Mouse (Mus musculus): ENCODE data around the gene Mdm4. TPM values are rescaled to one million over a fixed set of nuclear protein-coding genes. Genes with fewer than 3 reads are reported as not detected.

Mdm4 gene
- polyA plus RNA-seq (2012; fragmentation: generic; extraction: Trizol): 7.4 TPM
- long read RNA-seq, experiment 1, full-length matches to known transcripts: 2 of 8 reads
- long read RNA-seq, experiment 1, partial matches to known transcripts: 0 of 8 reads
- long read RNA-seq, experiment 1, other reads (novel, unspliced or antisense): 6 of 8 reads
- long read RNA-seq, experiment 2, full-length matches to known transcripts: 18 of 36 reads
- long read RNA-seq, experiment 2, partial matches to known transcripts: 0 of 36 reads
- long read RNA-seq, experiment 2, other reads (novel, unspliced or antisense): 18 of 36 reads

DNA sequence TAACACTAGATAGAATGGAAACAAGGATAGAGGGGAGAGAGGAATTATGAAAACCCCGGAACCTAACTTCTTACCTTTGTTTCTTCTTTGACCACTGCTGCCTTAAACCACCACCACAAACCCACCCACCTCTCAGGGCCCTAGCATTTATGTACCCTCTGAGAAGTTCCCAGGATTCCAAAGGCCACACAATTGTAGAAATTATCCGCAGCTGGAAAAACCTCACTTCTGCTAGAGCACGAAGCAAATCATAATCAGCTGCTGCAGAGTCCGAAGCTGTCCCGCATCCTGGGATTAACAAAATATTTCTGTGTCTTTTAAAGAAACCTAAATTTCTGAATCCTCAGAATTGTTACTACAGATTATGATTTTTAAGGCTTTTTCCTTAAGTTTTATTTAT, at the start of gene Mdm4:
Gene Mdm4 (minus strand): TSS at position 101 of the 400 bp plus-strand sequence.
- no peaks in the 10 kb centered on the region for H3K27me3 ChIP-seq (ENCODE audit: control insufficient read depth, insufficient read depth, insufficient read length)
- TF ChIP-seq USF1 (IDR thresholded peaks at IDR 0.05; ENCODE audit: low read depth): no peak
- no peak for TF ChIP-seq CTCF (IDR thresholded peaks at IDR 0.05; ENCODE audit: control insufficient read depth, insufficient read depth, insufficient read length)
- no peak for TF ChIP-seq MAX (IDR thresholded peaks at IDR 0.05)
- TF ChIP-seq MYOD1 (IDR thresholded peaks at IDR 0.05; ENCODE audit: control insufficient read depth, insufficient read length, low read depth): no peak
- TF ChIP-seq FOSL1 (IDR thresholded peaks at IDR 0.05; ENCODE audit: insufficient read depth, low read length, poor library complexity, severe bottlenecking): no peak
- no peak for TF ChIP-seq CEBPB (IDR thresholded peaks at IDR 0.05; ENCODE audit: low read depth)
- no peak for TF ChIP-seq MYOG (IDR thresholded peaks at IDR 0.05; ENCODE audit: control insufficient read depth, extremely low read depth, insufficient read length)

DNA sequence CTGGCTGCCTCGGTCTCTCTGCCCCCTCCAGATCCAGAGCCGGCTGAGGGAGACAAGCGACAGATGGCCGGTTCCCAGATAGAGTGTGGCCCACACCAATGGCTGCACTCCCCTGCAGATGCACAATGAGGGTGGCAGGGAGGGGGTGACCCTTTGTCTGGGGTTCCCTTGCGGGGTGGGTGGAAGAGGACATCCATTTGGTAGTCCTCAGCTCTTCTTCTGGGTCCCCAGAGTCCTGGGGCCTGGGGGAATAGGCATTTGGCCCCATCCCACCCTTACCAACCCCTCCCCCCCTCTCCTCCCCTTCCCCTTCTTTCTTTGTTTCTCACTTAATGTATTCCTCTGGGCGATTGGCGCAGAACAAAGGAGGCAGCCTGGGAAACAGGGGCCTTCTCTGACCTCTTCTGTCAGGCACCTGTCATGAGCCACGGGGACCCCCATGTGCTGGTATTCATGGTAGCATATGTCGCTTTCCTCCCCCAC, 49.8 kb upstream of the Mdm4 start:
- Histone ChIP-seq H3K79me3 (ENCODE audit: low read depth) (no peaks in the 10 kb centered on the region), H3K27me3 (ENCODE audit: control insufficient read depth, insufficient read depth, insufficient read length) (no peaks in the 10 kb centered on the region), H3K79me2 (ENCODE audit: control insufficient read depth, insufficient read depth) (no peaks in the 10 kb centered on the region), H3ac (ENCODE audit: control insufficient read depth, insufficient read length, low read depth) (no peak overlapping the region), H3K36me3 (ENCODE audit: control insufficient read depth, insufficient read depth) (no peaks in the 10 kb centered on the region), H3K4me3 (ENCODE audit: insufficient read depth, poor library complexity, severe bottlenecking) (no peak overlapping the region)
- no peak for TF ChIP-seq MYOG (IDR thresholded peaks at IDR 0.05; ENCODE audit: control insufficient read depth, extremely low read depth, insufficient read length)
- TF ChIP-seq FOSL1 (IDR thresholded peaks at IDR 0.05; ENCODE audit: insufficient read depth, low read length, poor library complexity, severe bottlenecking): no peak
- TF ChIP-seq CEBPB (IDR thresholded peaks at IDR 0.05; ENCODE audit: low read depth): no peak
- no peak for TF ChIP-seq MYOD1 (IDR thresholded peaks at IDR 0.05; ENCODE audit: control insufficient read depth, insufficient read length, low read depth)
- TF ChIP-seq MAX (IDR thresholded peaks at IDR 0.05): no peak
- no peak for TF ChIP-seq CTCF (IDR thresholded peaks at IDR 0.05; ENCODE audit: control insufficient read depth, insufficient read depth, insufficient read length)
- no peak for TF ChIP-seq USF1 (IDR thresholded peaks at IDR 0.05; ENCODE audit: low read depth)

More for the DNA sequence above, at the start of gene Mdm4:
- H3K36me3 ChIP-seq (ENCODE audit: control insufficient read depth, insufficient read depth): no peaks in the 10 kb centered on the region
- no peak within 1 kb of the TSS for H3ac ChIP-seq (ENCODE audit: control insufficient read depth, insufficient read length, low read depth)
- no peak within 1 kb of the TSS for H3K4me3 ChIP-seq (ENCODE audit: insufficient read depth, poor library complexity, severe bottlenecking)
- no peaks in the 10 kb centered on the region for H3K79me2 ChIP-seq (ENCODE audit: control insufficient read depth, insufficient read depth)
- no peaks in the 10 kb centered on the region for H3K79me3 ChIP-seq (ENCODE audit: low read depth)

DNA sequence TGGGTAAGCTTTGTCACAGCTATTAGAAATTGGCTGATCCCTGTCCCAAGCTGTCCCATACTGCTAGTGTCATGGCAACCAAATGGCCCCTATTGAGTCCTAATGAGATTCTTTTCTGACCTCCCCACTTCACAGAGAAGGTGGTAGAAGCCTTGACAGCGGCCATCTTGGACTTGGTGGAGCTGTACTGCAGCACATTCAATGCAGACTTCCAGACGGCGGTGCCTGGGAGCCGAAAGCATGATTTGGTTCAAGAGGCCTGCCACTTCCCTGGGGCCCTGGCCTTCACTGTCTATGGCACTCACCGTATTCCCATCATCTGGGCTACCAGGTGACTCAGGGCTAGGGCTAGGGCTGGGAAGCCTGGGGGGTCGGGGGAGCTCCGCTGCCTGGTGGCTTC, 49.1 kb upstream of the Mdm4 start:
- H3K36me3 ChIP-seq (ENCODE audit: control insufficient read depth, insufficient read depth): no peaks in the 10 kb centered on the region
- TF ChIP-seq MYOD1 (IDR thresholded peaks at IDR 0.05; ENCODE audit: control insufficient read depth, insufficient read length, low read depth) (no peak), CEBPB (IDR thresholded peaks at IDR 0.05; ENCODE audit: low read depth) (no peak), FOSL1 (IDR thresholded peaks at IDR 0.05; ENCODE audit: insufficient read depth, low read length, poor library complexity, severe bottlenecking) (no peak), USF1 (IDR thresholded peaks at IDR 0.05; ENCODE audit: low read depth) (no peak), CTCF (IDR thresholded peaks at IDR 0.05; ENCODE audit: control insufficient read depth, insufficient read depth, insufficient read length) (no peak), MAX (IDR thresholded peaks at IDR 0.05) (no peak), MYOG (IDR thresholded peaks at IDR 0.05; ENCODE audit: control insufficient read depth, extremely low read depth, insufficient read length) (no peak)
- no peaks in the 10 kb centered on the region for H3K79me3 ChIP-seq (ENCODE audit: low read depth)
- no peaks in the 10 kb centered on the region for H3K27me3 ChIP-seq (ENCODE audit: control insufficient read depth, insufficient read depth, insufficient read length)
- no peak overlapping the region for H3K4me3 ChIP-seq (ENCODE audit: insufficient read depth, poor library complexity, severe bottlenecking)
- no peak overlapping the region for H3ac ChIP-seq (ENCODE audit: control insufficient read depth, insufficient read length, low read depth)
- H3K79me2 ChIP-seq (ENCODE audit: control insufficient read depth, insufficient read depth): no peaks in the 10 kb centered on the region

DNA sequence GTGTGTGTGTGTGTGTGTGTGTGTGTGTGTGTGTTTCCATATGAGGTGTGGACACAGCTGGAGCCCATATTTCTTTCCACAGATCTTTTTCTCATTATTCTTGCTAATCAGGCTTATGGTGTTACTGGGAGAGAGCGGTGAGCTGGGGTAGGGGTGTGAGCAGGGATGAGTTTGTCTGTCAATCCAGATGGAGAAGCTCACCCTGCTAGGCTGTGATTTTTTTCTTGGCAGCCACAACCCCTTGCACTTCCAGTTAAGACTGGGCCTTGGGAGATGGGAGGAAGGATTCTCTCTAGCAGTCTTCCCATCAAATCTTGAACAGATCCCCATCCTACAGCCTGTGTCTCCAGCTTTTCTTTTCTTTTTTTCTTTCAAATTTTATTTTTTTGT, 48.0 kb upstream of the Mdm4 start:
- no peak overlapping the region for H3ac ChIP-seq (ENCODE audit: control insufficient read depth, insufficient read length, low read depth)
- TF ChIP-seq FOSL1 (IDR thresholded peaks at IDR 0.05; ENCODE audit: insufficient read depth, low read length, poor library complexity, severe bottlenecking): no peak
- TF ChIP-seq MYOD1 (IDR thresholded peaks at IDR 0.05; ENCODE audit: control insufficient read depth, insufficient read length, low read depth): no peak
- TF ChIP-seq CEBPB (IDR thresholded peaks at IDR 0.05; ENCODE audit: low read depth): no peak
- no peak for TF ChIP-seq USF1 (IDR thresholded peaks at IDR 0.05; ENCODE audit: low read depth)
- no peak for TF ChIP-seq MAX (IDR thresholded peaks at IDR 0.05)
- no peak for TF ChIP-seq MYOG (IDR thresholded peaks at IDR 0.05; ENCODE audit: control insufficient read depth, extremely low read depth, insufficient read length)
- H3K79me3 ChIP-seq (ENCODE audit: low read depth): no peaks in the 10 kb centered on the region
- H3K27me3 ChIP-seq (ENCODE audit: control insufficient read depth, insufficient read depth, insufficient read length): no peaks in the 10 kb centered on the region
- H3K4me3 ChIP-seq (ENCODE audit: insufficient read depth, poor library complexity, severe bottlenecking): no peak overlapping the region
- H3K36me3 ChIP-seq (ENCODE audit: control insufficient read depth, insufficient read depth): no peaks in the 10 kb centered on the region
- no peaks in the 10 kb centered on the region for H3K79me2 ChIP-seq (ENCODE audit: control insufficient read depth, insufficient read depth)

DNA sequence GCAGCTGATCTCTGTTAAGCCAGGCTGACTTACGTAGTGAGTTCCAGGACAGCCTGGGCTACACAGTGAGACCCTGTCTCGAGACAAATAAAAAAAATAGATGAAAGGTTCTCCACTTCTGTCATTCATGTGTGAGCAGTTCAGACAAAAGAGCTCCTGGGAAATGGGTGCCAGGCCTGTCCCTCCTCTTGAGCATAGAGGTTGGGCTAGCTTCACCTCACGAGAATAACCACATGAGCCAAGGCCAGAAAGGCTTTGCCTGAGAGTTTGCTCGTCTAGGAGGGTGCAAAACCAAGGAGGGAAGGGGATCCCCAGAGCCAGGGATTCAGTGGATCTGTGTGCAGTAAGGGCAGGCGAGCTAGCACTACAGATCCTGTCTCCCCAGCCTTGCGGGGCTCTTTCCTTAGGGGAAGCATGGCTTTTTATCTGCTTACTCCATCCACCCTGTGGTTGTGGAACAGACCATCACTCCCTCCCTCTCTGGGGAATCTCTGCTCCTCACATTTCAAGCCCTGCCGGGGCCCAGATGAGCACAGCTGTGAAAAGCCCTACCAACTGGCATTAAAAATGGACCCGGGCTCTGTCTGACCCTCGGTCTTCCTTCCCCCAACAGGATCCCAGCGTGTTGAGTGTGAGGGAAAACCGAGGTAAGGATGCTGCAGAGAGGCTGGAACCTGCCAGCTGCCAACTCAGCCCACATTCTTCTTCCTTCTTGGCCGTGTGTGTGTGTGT, 47.4 kb upstream of the Mdm4 start:
- H3ac ChIP-seq (ENCODE audit: control insufficient read depth, insufficient read length, low read depth): no peak overlapping the region
- no peaks in the 10 kb centered on the region for H3K79me3 ChIP-seq (ENCODE audit: low read depth)
- no peaks in the 10 kb centered on the region for H3K27me3 ChIP-seq (ENCODE audit: control insufficient read depth, insufficient read depth, insufficient read length)
- H3K79me2 ChIP-seq (ENCODE audit: control insufficient read depth, insufficient read depth): no peaks in the 10 kb centered on the region
- TF ChIP-seq USF1 (IDR thresholded peaks at IDR 0.05; ENCODE audit: low read depth) (no peak), MAX (IDR thresholded peaks at IDR 0.05) (no peak), CTCF (IDR thresholded peaks at IDR 0.05; ENCODE audit: control insufficient read depth, insufficient read depth, insufficient read length) (no peak), MYOD1 (IDR thresholded peaks at IDR 0.05; ENCODE audit: control insufficient read depth, insufficient read length, low read depth) (no peak)
- H3K36me3 ChIP-seq (ENCODE audit: control insufficient read depth, insufficient read depth): no peaks in the 10 kb centered on the region
- no peak overlapping the region for H3K4me3 ChIP-seq (ENCODE audit: insufficient read depth, poor library complexity, severe bottlenecking)

All from C2C12 (cell line).